Mouse (Mus musculus) adrenal gland, adult 18-20 months (tissue): ENCODE measurements around the gene H2afx. TPM values are rescaled to one million over a fixed set of nuclear protein-coding genes. Genes with fewer than 3 reads are reported as not detected.
"Not testable (repeated sequence)": the region's sequence is repeated elsewhere in the genome, so short reads cannot be mapped to it uniquely, and the experiment has no call there.

Experiments used
- DNase-seq, 2 experiments: peaks; one replicate each; pipeline ENCODE4 v3.0.0; 2021 to 2022; ENCODE audit warnings: low spot score in 2 of 2
- long read RNA-seq, 2 experiments: library from polyadenylated mRNA; stranded (forward); transcript quantifications; one replicate each; pipeline ENCODE4 v2.0.0; 2021
- total RNA-seq, 2 experiments: library from RNA; stranded (reverse); gene quantifications; 1 replicate in 1 of 2; 2 replicates in 1 of 2; pipeline ENCODE4 v1.2.3; 2021

Gene H2afx
- 10 to 100 TPM; 26.8 to 34.4 TPM for total RNA-seq
- long read RNA-seq, experiment 1, transcript H2afx-201 (1 exons, 1,384 nt): major isoform, 23 of 23 reads
- long read RNA-seq, experiment 1, partial matches to known transcripts: 0 of 23 reads
- long read RNA-seq, experiment 1, other reads (novel, unspliced or antisense): 0 of 23 reads
- long read RNA-seq, experiment 2, transcript H2afx-201 (1 exons, 1,384 nt): major isoform, 59 of 59 reads
- long read RNA-seq, experiment 2, partial matches to known transcripts: 0 of 59 reads
- long read RNA-seq, experiment 2, other reads (novel, unspliced or antisense): 0 of 59 reads

DNA sequence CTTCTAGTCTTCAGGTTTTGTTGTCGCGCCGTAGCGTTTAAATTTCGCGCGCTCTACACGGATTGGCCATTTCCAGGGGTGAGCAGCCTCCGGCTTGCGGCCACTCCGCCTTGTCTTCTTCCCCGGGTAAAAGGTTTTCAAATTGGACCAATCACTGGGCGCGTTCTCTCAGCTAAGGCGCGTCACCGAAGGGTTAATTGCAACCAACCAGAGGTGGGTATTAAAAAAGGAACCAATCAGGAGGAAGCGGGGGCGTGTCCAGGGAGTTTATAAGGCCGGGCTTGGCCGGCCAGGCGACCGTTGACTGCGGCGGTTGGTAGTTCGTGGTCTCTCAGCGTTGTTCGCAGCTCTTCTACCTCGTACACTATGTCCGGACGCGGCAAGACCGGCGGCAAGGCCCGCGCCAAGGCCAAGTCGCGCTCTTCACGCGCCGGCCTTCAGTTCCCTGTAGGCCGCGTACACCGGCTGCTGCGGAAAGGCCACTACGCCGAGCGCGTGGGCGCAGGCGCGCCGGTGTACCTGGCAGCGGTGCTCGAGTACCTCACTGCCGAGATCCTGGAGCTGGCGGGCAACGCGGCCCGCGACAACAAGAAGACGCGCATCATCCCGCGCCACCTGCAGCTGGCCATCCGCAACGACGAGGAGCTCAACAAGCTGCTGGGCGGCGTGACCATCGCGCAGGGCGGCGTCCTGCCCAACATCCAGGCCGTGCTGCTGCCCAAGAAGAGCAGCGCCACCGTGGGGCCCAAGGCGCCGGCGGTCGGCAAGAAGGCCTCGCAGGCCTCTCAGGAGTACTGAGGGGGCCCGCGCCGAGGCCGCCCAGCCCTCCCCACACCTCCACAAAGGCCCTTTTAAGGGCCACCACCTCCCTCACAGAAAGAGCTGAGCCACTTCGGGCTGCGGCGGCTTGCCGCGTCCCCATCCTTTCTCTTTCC, at the start of gene H2afx:
Gene H2afx, plus strand, starts transcription at position 299 of the 935 bp plus-strand sequence.
- peak; percentile 96 to 99 for DNase-seq

DNA sequence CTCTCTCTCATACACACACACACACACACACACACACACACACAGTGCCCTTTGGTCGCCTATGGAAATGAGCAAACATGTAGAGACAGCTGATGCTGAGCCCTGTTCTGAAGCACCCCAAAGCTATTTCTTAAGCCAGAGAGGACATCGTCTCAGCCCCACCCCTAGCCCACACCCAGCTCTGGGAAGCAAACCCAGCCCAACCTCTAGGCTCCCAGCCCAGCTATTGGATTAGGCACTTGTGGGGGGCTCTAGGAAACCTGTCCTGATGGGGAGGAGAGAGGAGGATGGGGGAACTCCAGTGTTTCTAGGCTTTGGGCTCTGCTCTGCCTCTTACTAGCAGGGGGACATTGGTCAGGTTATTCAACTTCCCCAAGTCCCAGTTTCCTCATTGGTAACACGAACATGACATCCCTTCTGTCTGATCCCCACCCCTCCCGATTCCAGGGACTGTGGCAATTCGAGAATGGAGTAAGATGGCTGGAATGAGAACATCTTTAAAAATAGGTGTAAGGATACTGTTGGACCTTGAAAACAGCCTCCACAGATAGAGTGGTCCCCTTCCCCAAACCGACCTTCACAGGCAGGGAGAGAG, 48.1 kb upstream of the H2afx start:
- no peak for DNase-seq

DNA sequence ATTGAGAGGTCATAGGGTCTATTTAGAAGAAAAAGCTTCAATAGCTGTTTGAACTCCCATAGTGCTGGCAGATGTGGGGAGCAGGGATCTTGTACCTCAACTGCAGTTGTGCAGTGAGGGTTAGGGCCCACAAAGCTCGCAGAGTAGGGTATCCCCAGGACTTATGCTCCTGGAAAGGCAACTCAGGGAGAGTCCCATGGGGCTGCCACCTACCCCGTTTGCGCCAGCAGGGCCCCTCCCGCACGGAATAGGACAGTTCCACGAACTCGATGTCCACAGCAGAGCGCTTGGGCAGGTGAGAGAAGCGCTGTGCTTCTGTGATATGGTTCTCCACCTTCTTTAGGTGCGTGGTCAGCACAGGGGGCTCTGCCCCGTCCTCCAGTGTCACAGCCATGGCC, 47.5 kb upstream of the H2afx start:
- DNase-seq: no peak

DNA sequence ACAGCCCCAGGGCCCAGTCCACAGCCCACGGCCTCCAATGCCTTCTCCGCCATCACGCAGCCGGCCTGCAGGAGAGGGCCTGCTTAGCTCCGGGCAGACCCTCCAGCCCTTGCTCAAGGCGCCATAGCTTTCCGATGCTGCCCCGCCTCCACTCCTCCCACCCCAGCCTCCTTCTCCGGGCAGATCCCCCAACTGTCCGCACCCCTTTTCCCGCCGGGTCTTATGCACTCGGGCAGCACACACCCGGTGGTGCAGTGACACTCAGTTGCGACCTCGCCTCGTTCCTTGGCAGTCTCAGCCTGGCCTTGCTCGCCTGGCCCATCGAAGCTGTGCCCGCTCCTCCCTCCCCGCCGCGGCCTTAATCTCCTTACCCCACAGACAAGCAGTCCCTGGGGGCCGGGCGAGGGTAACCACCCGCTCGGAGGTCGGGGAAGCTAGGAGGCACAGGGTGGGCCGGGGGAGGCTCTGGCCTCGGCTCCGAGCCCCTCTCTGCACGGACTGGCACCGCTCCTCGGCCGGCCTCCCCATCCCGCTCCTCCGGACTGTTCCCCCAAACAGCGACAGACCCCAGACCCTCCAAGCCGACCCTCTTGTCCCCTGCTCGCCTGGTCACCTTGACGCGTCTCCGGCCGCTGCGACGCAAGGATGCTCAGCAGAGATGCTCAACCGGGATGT, 47.0 kb upstream of the H2afx start:
- peak in 1 of 2 experiments; percentile 50 for DNase-seq

DNA sequence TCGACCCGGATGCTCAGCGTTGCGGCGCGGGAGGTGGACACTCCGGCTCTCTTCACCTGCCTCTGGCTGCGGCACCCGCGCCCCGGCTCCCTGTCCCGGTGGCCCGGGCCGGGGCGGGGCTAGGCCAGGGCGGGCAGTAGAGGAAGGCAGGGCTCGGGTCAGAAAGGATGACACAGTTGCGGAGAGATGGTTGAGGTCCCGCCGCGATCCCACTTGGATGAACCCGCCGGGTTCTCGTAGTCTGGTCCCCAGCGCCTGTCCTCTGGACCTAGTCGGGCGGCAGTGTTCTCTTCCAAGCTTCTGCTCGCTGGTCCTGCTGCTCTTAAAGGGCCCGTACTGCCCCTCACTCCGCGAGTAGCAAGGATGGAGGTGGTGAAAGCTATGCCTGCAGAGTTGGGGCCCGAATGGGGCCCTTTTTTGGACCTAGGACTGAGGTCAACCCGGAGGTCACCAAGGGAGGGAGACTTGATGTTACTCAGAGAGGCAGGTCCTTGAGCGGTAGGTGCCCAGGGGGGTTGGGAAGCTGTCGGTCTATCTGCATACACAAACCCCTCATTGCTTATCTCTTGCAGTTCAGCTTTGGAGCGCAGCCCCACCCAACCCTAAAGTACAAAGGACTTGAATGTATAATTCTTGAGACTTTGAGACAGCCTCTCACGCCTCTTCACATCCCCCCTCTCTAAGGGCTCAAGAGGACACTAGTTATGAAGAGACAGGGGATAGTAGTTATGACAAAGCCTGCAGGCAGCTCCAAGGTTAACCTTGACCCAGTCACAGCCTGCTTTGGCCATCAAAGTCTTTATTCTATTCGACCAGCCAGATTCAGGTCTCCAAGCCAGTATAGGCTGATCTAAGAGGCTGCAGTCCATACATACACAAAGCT, 46.2 kb upstream of the H2afx start, which contains the start of gene Abcg4:
Gene Abcg4, minus strand, starts transcription at position 540 of the 883 bp plus-strand sequence.
- peak; percentile 50 to 58 for DNase-seq

DNA sequence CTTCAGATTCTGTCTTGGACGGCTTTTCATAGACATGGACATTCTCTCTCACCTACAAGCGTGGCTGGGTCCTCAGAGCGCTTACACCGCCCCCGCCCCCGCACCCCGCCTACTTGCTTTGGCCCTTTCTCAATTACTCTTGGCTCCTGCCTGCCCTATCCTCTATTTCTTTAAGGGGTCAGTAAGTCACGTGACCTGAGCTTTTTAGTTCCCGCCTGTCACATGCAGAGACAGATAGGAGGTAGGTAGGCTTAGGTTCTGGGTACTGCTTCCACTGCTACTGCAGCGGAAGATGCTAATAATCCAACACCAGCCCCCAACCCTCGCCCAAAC, 45.6 kb upstream of the H2afx start:
- no peak for DNase-seq

DNA sequence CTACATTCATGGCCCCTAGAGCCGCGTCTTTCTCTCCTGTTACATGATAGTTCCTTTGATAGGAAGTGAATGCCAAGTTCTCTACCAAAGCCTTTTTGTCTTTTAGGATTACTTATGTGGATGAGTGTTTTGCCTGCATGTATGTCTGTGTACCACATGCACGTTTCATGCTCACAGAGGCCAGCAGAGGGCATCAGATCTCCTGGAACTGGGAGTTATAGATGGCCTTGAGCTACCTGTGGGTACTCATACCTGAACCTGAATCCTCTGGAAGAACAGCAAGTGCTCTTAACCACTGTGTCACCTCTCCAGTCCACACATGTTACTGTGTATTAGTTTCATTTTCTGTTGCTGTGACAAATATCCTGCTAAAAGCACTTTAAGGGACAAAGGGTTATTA, 42.0 kb upstream of the H2afx start:
- DNase-seq: no peak

DNA sequence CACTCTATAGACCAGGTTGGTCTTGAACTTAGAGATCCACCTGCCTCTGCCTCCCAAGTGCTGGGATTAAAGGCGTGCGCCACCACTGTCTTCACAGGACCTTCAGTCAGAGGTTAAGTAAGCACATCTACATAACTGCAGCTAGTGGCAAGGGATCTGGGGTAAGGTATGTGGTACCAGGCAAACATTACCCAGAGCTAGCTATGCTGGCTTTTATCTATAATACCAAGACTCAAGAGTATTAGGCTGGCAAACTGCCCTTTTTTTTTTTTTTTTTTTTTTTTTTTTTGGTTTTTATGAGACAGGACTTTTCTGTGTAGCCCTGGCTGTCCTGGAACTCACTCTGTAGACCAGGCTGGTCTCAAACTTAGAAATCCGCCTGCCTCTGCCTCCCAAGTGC, 34.5 kb upstream of the H2afx start:
- DNase-seq: not testable (repeated sequence)

DNA sequence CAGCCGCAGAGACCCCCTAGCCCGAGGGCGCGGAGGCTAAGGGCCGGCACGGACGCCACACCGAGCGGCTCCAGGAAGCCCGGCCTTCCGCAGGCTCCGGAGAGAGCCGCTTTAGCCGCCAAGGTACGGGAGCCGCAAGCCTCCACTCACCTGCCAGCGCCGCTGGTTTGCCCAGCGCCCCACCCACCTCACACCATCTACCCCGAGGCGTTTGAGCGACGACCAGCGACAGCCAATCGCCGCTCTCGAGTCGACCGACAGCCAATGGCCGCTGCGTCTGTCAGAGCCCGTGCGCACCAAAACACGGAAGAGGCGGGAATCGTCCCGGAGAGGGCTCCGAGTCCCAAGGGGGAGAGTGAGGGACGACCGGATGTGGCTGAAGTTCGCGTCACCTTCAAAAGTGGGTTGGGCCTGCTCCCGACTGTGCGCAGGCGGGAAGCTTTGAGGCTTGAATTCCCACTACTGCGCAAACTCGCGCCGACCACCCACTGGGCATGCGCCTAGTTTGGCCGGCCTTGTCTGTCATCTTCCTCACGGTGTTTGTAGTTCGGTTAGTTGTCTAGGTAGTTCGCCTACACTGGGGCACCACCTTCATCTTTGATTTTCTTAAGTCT, 28.9 kb upstream of the H2afx start, which contains the start of gene Hinfp:
Gene Hinfp, minus strand, starts transcription at position 206 of the 614 bp plus-strand sequence.
- DNase-seq: peak; percentile 94 to 95

DNA sequence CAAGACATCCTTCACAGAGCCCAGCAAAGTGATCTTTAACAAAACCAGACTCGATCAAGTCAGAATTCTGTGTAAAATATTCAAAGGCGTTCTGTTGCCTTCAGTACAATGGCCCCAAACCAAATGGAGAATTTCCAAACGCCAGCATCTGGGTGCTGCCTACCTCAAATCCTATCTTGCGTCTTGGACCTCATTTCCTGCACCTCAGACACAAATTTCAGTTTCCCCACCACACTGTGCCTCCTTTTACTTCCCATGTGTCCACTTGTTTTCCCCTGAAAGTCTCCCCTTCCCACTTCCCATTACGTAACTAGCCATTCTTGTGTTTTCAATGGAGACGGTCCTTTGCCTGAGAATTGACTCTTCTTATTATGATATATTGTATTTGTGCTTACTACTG, 28.0 kb upstream of the H2afx start:
- DNase-seq: no peak

DNA sequence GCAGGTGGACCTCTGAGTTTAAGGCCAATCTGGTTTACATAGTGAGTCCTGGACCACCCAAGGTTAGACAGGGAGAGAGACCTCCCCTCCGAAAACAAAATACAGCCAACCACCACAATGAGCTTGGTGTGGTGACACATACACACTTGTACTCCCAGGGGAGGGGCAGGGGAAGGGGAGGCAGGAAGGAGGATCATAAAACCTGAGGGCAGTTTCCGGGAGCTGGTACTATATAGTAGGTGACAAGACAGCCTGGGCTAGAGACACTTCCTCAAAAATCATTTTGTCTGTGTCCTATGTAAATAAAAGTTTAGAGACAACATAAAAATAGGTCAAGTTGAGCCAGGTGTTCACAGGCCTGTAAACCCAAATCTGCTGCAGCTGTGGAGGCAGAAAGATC, 27.2 kb upstream of the H2afx start:
- DNase-seq: no peak

DNA sequence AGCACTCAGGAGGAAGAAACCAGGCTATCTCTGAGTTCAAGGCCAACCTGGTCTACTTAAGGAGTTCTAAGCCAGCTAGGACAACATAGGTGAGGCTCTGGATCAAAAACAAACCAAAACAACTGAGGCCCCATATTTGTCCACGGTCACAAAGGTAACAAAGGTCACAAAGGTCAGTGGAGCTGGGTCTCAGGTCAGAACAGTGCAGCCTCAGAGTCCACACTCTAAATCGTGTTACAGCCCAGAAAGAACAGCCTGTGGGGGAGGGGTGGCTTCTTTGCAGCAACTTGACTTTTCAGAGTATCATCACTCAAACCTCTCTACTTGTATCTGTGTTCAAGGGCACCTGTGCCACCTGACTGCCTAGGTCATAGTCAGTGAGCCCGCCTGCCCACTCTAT, 24.7 kb upstream of the H2afx start:
- no peak for DNase-seq

DNA sequence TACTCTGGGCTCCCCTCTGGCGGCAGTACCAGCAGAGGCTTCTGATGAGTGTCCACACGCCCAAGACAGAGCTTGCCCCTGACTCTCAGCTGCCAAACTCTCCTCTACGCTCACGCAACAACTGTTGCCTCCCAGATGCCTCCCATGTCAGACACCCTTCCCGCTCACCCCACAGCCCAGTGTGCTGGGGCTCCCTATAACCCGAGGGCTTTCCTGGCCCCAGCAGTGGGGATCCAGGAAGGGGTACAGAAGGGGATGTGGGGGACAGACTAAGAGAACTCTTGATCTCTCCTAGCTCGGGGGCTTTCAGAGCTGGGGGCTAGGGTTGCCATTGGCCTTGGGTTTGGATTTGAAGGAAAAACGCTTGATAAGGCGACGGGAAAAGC, 23.8 kb upstream of the H2afx start:
- DNase-seq: no peak

DNA sequence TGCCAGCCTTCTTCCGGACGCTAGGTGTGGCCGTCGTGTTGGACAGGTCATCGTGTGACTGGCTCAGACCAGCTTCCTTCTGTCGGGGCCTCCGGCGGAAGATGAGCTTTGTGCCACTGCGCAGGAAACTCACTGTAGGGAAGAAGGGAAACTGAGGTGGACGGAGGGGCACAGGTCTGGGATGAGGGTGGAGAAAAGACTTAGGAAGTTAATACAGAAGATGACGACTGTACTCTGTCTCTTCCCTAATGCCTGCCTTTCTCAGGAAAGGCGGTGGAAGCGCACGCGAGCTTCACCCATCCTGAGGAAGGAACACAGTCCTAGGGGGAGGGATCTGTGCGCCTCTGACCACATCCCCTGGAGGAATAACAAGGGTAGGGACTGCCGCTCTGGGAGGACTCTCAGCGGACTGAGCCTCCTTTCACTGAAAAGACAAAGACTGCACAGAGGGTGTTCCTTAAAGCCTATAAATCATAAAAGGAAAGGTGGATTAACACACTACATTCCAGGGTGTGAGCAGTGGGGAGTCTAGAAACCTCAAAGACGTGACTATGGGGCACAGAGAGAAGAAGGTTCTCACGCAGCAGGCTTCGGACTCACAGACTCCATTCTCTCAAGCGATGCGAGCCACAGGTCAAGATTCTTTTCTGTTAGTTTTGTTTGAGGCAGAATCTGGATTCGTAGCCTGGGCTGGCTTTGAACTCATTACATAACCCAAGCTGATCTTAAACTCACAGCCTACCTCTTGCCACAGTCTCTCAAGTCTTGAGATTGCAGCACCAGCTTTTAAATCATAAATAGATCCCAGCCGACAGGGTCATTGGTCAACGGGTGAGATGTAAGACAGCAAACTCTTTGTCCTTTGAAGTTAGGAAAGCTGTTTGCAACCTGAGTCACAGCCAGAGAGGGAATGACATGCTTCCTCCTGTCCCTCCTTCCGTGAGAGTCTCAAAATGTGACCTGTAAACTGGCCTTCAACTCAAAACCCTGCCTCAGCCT, 23.1 kb upstream of the H2afx start:
- no peak for DNase-seq

DNA sequence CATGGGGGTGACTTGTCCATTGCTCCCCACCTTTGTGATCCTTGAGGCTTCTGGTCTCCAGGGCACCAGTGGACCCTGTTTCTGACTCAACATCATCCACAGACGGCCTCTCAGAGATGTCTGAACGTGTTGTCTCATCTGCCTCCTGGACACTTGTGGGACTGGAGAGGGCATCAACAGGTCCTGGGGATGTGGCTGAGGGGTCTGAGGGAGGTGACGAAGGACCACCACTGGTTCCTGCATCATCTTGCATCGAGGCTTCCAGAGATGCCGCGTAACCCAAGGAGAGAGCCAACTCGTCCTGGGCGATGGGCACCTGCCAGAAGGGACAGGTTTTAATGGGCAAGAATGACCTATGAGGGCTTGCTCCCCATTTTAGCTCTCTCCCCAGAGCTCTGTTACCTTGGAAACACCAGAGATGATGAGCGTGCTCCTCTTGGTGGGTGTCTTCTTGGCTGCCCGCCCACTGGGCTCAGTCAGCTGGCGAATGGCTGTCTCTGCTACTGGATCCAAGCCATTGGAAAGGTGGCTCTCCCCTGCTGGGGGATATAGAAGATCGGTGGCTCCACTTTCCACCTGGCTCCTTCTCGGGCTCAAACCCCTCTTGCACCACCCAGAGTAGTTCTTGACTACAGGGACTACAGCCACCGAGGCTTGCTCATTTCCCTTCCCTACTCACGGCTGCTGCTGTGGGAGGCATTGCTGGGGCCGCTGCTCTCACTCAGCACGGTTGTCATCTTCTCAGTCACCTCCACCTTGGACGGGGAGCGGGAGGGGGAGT, 20.8 kb upstream of the H2afx start:
- DNase-seq: no peak

DNA sequence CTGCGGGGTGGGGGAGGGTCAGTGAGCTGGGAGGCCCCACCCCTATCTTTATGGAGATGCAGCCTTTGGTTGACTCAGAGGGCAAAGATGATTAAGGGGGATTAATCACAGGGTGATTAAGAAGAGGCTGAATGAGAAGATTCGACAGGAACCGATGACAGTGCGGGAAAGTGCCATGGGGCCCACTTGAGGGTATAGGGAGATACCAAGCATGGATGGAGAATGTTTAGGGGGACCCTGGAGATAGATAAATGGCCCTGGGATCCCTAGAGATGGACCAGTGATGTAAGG, 20.3 kb upstream of the H2afx start:
- no peak for DNase-seq

DNA sequence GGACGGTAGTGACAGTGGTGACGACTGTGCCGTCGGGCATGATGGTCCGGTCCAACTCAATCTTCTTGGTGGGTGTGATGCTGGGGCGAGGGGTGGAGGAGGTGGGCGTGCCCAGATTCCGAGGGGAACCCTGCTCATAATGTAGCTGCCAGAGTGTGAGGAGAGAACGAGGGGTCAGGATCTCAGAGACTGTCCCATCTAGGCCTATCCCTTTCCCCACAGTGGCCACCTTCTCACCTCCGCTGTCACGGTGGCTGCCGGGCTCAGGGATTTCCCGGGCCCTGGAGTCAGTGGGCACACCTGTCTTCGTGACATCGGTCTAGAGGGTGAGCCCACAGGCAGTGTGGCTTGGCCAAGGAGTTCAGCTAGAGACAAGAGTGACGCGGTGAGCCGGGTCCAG, 19.6 kb upstream of the H2afx start:
- DNase-seq: no peak

DNA sequence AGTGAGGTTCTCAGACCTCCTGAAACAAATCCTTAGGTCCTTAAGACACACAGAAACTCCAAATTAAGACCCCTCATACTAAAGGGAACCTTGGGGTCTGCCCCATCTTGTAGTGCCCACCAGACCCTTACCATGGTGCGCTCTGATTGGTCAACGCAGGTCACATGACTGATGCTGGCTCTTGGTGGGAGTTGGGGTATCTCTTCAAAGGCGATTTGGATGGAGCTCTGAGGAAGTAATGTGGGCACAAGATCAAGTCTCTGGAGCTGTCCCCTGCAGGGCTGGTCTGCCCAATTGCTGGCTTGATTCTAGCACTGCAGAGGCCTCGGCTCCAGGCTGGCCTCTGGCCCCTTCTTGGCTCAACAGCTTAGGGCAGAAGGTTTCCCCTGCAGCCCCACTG, 17.0 kb upstream of the H2afx start:
- no peak for DNase-seq
